Mouse (Mus musculus) spleen, adult 2 months (tissue): ENCODE results near the gene Mcur1.

Experiments
- CTCF ChIP-seq: fragments of 200-500 bp; IDR thresholded peaks from 2 replicates; pipeline ENCODE4 v1.5.1; 2011; ENCODE audit warnings: mild to moderate bottlenecking, inconsistent platforms; ENCODE audit not compliant: insufficient read depth, insufficient read length, insufficient replicate concordance; ENCODE audit errors: extremely low read depth
- POLR2A ChIP-seq: fragments of 200-500 bp; IDR thresholded peaks from 2 replicates; pipeline ENCODE4 v1.6.1; 2011; ENCODE audit warnings: low read depth, low read length, inconsistent platforms

DNA sequence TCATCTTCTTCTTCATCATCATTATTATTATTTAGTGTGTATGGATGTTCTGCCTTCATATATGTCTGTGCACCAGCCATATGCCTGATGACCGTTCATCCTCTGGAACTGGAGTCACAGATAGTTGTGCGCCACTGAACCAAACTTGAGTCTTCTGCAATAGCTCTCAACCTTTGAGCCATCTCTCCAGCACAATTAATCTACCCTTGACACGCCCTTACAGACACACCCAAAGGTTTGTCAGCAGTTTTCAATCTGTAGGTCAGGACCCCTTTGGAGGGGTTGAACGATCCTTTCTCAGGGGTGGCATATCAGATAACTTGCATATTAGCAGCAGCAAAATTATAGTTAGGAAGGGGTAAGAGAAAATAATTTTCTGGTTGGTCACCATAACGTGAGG, 4.7 kb upstream of the Mcur1 start:
- TF ChIP-seq CTCF, result no peak
- TF ChIP-seq POLR2A, result no peak
